Mouse (Mus musculus) left cerebral cortex, adult 18-20 months (tissue): ENCODE measurements around the gene Por. TPM values are rescaled to one million over a fixed set of nuclear protein-coding genes. Genes with fewer than 3 reads are reported as not detected.
A peak's percentile ranks its signal among the peaks of the same experiment; 100 is the strongest.

ENCODE experiments used
- DNase-seq, 2 experiments: peaks; one replicate each; pipeline ENCODE4 v3.0.0; 2021 to 2022; ENCODE audit warnings: low spot score in 2 of 2, mixed read lengths in 1 of 2
- total RNA-seq, 2 experiments: library from RNA; stranded (reverse); gene quantifications; 2 replicates each; pipeline ENCODE4 v1.2.3; 2021

Por gene
- total RNA-seq, 2 experiments from 2014 or later: 87.6 to 90.4 TPM

DNA sequence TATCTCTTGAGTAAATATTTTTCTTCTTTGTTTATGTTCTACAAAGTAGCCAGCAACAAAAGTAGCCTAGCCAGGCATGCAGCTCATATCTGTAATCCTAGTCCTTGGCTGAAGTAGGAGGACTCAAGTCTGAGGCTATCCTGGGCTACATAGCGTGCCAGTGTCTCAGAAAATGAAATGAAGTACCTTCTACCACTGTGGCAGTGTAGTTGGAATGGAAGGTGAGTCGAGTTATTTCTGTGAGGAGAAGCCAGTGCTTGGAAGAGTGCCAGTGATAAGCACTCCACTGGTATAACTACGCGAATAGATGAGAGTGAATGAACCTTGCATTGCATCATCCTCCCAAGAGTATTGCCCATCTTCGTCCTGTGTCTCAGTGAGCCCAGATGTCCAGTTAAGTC, 27.9 kb downstream of the Por start:
- no peak for DNase-seq

- DNase-seq: no peak
These were observed 31.8 kb downstream of the Por start for GRCm38 (mm10) chr5:135701601-135702000.

- DNase-seq: no peak
These were observed 32.4 kb downstream of the Por start for GRCm38 (mm10) chr5:135702190-135702589.

GRCm38 (mm10) chr5:135702682-135703192, 32.9 kb downstream of the Por start:
- peak; percentile 69 to 75 for DNase-seq

DNA sequence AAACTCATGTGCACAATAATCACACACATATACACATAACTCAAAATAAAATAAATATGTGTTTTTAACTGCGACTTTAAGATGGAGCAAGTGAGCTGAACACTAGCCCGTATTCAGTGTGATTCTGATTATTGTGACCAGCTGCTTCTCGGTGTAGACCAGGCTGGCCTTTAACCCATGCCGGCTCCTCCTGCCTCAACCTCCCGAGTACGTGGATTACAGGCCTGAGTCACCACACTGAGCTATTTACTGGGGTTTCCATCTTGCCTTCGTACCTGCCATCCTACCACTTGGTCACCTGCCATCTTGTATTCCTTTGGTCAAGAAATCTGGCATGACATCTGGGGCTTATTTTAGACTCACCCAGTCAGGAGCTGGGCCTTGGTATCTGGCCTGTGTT, 33.6 kb downstream of the Por start:
- DNase-seq: no peak

- DNase-seq: no peak
These were observed 35.5 kb downstream of the Por start for GRCm38 (mm10) chr5:135705383-135705782.

GRCm38 (mm10) chr5:135707039-135707438, 37.2 kb downstream of the Por start:
- no peak for DNase-seq

DNA sequence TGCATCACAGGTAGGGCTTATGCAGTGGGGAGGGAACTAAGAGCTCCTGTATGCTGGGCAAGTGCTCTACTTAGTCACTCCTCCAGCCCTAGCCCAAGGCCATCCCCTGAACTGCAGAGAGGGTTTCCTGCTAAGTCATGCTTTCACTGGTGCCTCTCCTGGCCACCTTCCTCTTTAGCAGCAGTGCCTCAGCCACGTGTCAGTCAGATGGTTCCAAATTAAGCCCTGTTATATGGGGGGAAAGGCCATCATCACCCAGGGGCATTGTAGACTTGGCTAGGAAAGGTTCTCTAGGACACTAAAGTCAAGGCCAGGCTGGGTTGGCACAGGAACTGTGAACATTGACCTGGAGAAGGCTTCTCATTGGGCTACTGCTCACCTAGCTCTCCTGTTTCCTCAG, 38.0 kb downstream of the Por start:
- DNase-seq: no peak

- DNase-seq: no peak
These were observed 39.9 kb downstream of the Por start for GRCm38 (mm10) chr5:135709716-135710115.

DNA sequence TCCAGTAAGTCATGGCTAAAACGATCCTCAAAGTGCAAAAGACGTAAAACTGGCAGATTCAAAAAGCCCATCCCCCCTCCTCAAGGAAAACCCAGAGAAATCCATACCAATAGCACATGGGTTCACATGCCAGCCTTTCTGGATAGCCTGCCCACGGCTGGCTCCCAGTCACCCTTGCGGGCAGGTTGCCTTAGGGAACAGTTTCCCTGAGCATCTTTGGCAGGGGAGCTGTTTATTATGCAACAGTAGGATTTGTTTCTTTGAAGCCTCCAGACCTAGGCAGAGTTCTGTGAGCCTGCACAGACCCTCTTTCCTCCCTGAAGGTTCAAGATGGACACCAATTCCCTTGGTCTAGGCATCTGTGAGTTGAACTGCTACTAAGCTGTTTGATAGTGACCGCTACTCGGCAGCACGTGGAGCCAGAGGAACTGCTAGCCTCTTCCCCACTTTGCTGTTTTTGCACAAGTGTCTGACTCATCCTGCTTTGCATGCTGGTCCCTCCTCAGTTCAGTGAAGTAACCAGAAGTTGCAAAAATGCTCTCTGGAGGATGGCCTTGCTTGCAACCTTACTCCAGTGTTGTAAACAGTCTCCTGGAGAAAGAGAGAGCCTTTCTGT, 40.9 kb downstream of the Por start:
- peak; percentile 38 to 49 for DNase-seq

DNA sequence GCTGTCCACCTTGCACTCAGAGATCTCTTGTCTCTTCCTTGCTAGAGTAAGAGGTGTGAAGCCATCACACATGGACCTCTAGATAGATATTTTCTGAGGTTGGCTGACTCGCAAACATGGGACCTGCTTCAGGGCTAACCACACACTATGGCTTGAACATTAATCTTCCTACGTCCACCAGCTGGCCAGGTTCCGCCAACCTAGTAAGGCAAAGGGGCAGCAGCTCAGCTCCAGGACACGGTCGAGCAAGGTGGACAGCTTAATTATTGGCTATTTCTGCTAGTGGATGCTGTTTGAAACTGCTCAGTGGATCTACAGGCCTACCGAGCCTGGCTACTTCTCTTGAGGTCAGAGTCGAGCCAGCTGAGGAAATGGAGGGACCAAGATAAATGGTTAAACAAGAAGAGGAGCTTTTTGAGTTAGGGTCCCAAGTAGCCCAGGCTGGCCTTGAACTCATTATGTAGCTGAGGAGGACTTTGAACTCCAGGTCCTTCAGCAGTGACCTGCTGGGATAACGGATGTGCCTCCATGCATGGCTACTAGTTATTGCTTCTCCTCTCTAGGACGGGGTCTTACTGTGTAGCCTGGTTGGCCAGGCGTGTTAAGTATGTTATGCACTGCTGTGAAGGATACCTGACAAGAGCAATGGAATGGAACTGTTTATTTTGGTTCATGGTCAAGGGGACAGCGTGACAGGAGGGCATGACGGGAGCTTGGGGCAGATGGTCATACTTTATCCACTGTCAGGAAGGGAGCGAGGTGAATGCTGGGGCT, 41.9 kb downstream of the Por start:
- no peak for DNase-seq

GRCm38 (mm10) chr5:135712803-135713202, 43.0 kb downstream of the Por start:
- peak; percentile 55 to 66 for DNase-seq

GRCm38 (mm10) chr5:135713441-135714218, 43.8 kb downstream of the Por start:
- DNase-seq: peak; percentile 68

DNA sequence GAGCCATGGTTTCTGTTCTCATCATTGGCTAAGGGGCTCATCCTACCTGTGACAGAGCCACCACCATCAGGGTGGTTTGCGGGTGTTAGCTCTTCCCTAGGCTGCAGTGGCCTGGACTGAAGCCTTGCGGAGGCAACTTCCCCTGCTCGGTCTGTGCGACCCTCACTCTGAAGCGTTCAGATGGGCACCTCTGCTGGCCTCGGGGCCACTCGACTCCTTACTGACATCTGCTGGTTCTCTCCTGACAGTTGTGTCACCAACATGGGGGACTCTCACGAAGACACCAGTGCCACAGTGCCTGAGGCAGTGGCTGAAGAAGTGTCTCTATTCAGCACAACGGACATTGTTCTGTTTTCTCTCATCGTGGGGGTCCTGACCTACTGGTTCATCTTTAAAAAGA, 45.8 kb downstream of the Por start:
- DNase-seq: no peak

DNA sequence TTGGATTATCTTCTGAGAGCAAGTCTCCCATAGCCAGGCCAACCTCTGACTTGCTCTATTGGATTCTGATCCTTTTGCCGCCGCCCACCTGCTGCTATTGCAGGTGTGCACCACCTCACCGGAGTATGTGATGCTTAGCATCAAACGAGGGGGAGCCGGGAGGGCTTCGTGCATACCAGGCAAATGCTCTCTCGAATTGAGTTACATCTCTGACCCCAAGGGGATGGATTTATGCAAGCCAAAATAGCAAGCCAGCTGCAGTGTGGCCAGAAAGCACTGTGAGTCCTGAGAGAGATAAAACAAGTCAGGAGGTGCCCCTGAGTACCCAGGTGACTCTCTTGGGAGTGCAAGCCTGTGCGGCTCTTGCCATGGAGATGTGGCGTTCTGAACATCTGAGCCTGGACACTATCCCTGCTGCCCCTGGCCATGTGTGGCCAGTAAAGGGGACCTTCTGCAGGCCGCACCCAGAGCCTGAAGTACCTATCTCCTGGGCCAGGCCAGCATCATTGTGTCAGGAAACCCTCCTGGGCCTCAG, 49.8 kb downstream of the Por start:
- DNase-seq: no peak

GRCm38 (mm10) chr5:135720121-135720520, 50.3 kb downstream of the Por start:
- no peak for DNase-seq

DNA sequence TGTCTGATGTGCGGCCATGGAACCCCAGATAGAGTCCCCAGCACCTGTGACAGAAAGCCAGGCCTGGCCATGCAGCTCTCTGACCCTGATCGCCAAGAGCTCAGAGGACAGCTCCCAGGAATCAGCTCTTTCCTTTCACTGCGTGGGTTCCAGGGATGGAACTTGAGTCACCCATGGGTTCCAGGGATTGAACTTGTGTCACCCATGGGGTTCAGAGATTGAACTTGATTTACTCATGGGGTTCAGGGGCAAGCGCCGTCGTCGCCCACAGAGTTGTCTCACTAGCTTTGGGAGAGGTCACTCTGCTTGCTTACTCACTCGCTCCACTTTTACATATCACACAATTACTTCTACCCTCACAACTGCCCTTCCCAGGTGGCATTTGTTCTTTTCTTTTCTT, 51.2 kb downstream of the Por start:
- no peak for DNase-seq

- DNase-seq: peak; percentile 45 to 64
These were observed 52.3 kb downstream of the Por start for GRCm38 (mm10) chr5:135722121-135722520.

DNA sequence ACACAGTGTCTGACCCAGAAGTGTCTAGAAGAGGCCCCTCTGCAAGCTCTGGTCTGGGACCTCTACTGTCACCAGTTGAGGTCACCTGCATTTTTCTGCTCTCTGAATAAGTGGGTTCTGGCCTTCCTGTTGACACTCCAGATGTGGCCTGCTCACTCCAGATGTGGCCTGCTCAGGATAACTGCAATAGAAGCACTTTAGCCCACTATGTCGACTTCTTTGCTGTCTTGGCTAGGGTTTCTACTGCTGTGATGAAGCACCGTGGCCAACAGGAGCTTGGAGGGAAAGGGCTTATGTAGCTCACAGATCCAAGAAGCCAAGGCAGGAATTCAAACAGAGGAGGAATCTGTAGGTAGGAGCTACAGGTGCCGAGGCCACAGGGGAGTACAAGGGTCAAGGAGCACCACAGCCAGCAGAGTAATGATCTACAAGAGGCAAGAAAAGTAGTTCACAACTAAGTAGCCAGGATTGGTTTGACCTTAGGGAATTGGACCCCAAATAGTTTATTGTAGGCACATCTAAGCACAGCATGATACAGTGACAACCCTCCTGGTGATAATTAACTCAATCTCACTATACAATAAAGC, 53.4 kb downstream of the Por start:
- DNase-seq: no peak

DNA sequence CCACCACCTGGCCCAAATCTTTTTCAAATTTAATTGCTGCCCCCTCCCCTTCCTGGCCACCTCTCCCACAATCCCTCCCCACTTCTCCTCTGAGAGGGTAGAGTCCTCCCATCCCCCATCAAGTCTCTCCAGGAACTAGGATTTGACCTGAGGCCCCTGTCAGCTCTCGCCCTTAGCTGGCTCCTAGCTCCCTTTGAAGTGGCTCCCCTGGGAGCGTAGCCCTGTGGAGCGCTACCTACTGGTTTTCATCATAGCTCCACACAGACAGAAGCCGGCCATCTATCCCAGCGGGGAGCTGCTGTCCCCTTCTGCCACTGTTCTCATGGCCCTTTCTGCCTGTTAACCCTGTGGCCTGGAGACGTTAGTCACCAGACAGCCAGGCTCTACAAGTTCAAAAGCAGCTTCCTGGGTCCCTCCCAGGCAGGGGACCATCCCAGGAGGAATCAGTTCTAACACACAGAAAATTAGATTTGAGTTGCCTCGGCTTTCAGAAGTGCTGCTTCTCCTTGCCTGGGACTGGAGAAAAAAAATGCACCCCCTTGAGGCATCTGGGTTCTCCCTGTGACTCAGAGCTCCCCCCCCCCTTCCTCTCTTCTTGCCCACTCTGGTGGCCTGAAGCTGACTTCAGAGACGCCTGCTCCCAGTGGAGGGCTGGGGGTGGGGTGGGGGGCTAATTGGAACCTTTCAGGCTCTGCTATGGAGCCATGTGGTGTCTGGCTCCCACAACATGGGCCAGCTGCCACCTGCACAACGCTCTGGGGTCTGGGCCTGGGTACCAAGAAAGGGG, 54.9 kb downstream of the Por start:
- no peak for DNase-seq
